Mouse (Mus musculus) megakaryocyte, adult 5-6 weeks (primary cell): ENCODE measurements around the gene Nol8. TPM values are rescaled to one million over a fixed set of nuclear protein-coding genes. Genes with fewer than 3 reads are reported as not detected.

Source experiments
- ATAC-seq: 2 replicates; pipeline ENCODE4 v1.8.0; 2016; ENCODE audit warnings: mild to moderate bottlenecking, inconsistent platforms; ENCODE audit not compliant: poor library complexity, severe bottlenecking
- total RNA-seq, 2 experiments: library from RNA; stranded (forward) in 1 of 2; stranded (reverse) in 1 of 2; fragments of 153-499, 151-499 nt in 1 of 2; fragments of 221-1000, 200-1000 nt in 1 of 2; gene quantifications; 2 replicates each; pipeline versions ENCODE4 v1.2.3 to v1.2.4; 2015 to 2017

The Nol8 gene
- total RNA-seq, 2 experiments from 2014 or later: 16.6 to 18.0 TPM

DNA sequence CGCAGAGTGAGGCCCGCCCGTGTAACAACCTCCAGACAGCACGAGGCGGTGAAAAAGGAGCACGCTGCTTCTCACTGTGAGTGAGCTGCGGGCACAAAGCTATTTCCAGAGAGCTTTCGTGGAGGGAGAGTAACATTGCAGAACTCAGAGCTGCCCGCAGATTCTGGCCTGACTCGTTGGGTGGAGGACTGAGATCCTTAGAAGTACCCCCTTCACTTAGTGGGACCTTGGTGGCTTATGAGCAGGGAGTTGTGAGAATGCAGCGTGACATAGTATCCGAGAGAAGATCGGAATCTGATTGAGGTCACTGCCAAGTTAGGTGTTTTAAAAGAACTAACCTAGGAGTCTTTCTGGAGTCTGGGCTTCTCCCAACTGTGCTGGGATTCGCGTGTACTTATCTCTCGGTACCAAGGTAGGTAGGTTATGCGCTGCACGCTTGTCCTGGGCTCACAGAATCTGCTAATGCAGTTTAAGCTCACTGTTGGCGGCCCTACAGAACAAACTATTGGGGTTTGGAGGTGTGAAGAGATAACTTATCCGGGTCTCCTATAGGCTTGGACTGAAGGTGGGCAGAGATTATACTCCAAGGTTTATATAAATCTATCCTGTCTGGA lies 29.5 kb downstream of the Nol8 start:
- no peak; the same call in 1 of the 2 replicates for ATAC-seq

DNA sequence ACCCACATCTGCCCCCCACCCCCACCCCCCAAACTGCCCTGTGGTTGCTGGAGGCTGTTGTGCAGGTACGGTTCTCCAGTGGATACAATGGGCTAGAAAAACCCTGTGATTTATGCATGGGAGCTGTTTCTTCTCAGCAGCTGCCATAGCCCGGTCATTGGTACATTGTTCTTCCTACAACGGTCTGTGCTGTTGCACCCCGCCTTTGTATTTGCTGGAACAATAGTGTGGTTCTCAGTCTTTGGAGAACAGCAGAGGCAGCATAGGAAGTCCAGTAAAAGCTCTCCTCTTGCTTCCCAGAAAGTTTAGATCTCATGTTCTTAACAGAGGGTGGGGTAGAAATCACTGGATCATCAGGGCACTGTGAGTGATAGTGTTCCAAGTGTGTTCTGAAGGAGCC lies 31.4 kb downstream of the Nol8 start:
- ATAC-seq: no peak

DNA sequence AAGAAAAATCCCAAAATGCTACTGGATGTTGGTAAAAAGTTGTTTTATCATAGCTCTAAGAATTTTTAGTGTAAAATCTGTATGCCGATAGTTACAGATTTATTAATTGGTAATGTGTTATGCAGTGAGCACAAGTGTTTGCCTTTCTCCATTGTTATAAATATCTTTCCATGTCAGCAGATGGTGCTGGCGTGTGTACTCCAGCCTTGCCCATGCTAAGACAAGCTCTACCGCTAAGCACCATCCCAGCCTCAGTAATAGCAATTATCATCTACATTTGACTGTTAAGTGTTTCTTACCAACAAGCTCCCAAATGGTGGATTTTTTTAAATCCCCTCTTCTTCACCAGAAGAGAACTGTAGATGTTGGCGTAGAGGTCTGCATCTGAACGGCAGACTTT lies 38.2 kb downstream of the Nol8 start:
- no peak for ATAC-seq

DNA sequence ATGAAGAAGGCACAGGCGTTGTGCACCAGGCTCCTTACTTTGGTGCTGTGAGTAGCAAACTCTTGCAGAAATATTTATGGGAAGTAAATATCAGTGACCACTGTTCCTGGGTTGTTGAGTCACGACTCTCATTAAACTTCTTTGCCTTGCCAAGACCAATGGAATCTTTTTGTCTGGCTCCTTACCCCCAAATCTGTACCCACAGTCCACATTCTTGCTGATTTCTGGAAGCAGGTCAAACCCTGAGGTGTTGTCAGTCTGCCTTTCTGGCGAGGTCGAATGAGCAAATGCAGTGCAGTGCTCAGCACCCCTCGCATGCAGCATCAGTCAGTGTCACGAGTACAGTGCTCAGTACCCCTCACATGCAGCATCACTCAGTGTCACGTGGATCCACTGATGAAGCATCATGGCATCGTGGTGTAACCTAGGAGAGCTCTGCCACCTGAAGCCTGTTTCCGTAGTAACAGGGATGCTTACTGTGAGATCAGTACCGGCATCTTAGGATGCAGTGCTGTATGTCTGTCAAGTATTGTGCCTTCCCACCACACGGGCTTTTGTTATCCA lies 50.4 kb downstream of the Nol8 start:
- ATAC-seq: no peak

DNA sequence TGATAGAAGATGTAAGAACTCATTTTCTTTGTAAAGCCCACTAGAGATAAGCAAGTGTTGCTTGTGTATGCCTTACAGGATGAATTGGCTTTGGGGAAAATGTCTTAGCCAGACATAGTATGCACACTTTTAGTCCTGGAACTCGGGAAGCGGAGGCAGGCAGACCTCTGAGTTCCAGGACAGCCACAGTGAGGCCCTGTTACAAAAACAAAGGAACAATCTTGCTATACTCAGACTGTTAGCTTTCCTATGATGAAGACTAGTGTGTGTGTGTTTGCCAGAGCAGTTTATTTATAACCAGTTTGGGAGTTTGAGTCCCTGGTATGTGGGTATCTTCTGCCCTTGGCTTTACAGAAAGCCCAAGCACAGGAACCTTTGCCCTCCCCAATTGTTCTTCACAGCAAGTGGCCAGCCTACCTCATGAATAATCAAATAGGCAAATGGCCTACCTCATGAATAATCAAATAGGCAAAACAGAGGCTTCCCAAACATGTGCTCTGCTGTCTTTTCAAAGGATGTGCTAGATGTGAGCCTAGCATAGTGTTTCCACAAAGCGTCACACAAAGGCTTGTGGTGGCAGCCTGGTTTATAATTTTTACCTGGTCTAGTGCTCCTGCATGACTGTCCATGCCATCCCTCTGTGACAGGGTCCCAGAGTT lies 53.3 kb downstream of the Nol8 start:
- ATAC-seq: no peak

DNA sequence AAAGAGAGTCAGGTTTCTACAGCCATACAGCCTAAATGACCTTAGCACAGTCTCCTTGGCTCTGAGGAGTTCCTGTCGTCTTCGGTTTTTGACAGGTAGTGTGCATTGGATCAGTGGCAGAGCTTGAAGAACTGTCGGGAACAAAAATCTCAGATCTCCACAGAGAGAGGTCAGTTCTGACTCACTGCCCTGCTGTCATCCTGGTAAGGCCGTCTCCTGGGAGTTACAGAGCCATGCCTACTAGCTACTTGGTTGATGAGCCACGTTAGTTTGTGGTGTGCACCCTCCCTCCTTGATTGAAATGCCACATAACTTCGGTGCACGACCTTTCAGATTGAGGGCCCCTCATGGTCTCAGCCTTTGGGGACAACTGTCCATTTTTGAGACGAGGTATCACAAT lies 55.4 kb downstream of the Nol8 start:
- ATAC-seq: no peak

DNA sequence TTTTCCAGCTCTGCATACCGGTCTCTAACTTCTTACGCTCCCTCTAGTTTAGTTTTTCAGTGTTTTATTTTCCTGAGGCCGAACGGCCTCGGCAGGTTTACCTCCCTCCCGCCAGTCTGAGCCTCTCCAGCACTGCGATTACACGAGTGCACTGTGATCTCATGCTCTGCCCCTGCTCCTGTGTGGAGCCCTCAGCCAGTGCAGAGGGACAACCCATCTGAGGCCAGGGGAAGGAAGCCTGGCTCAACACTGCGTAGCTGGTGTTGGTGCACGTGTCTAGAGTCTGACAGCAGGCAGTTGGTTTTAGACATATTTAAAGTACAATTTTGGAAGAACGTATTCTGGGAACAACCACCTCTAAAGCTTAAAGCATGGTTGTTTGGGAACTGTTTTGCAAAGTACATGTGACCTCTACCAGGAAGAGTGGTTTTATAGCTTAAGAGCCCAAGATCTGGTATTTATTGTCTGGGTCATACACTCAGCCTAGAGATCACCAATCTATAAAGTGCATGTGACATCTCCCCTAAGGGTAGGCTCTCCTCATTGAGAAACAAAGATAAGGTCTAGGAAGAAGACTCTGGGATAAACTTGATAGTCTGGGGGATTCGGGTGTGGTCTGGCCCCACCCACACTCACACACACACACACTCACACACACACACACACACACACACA lies 59.3 kb downstream of the Nol8 start:
- no peak for ATAC-seq

DNA sequence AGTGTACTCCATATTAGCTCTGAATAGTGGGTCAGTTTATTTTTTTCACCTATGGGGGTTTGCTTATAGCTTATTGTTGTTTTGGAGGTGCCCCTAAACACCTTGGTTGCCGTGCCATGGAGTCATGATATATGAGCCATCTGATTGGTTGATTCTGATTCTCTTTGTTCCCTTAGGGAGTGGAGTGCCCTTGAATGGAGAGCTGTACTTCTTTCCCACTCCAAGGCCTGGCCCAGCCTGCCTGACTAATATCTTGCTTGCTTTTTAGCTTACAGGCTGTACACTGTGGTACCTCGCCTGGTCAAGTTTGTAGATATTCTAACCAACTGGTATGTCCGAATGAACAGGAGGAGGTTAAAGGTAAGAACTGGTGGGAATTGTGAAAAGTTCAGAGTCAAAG lies 66.4 kb downstream of the Nol8 start:
- ATAC-seq: no peak

Other genes with a start within 250 kb of the Nol8 start
- 2.5 and 3.1 TPM in 2 replicates for gene Ippk, start 231.8 kb upstream of the Nol8 start, total RNA-seq (2015)
- gene Ippk, start 231.8 kb upstream of the Nol8 start, total RNA-seq (2017): 5.9 and 7.4 TPM in 2 replicates
- gene Tes3-ps, start 159.8 kb upstream of the Nol8 start, total RNA-seq (2015): 0.71 and 1.1 TPM in 2 replicates
- gene Tes3-ps, start 159.8 kb upstream of the Nol8 start, total RNA-seq (2017): 1.8 and 3.9 TPM in 2 replicates
- gene Ecm2, start 148.3 kb upstream of the Nol8 start, total RNA-seq (2015): not detected in 2 replicates
- gene Ecm2, start 148.3 kb upstream of the Nol8 start, total RNA-seq (2017): 0.07 TPM in 1 of 2 replicates, not detected in the other
- gene Aspn, start 108.6 kb upstream of the Nol8 start, total RNA-seq (2015): not detected in 2 replicates
- gene Aspn, start 108.6 kb upstream of the Nol8 start, total RNA-seq (2017): not detected in 2 replicates
- gene Omd, start 70.6 kb upstream of the Nol8 start, total RNA-seq (2015): not detected in 2 replicates
- not detected in 2 replicates for gene Omd, start 70.6 kb upstream of the Nol8 start, total RNA-seq (2017)
- gene Ogn, start 45.0 kb upstream of the Nol8 start, total RNA-seq (2015): 0.07 and 0.40 TPM in 2 replicates
- 0.15 and 0.77 TPM in 2 replicates for gene Ogn, start 45.0 kb upstream of the Nol8 start, total RNA-seq (2017)
- 21.0 and 23.3 TPM in 2 replicates for gene Cenpp, start 293 bp upstream of the Nol8 start, total RNA-seq (2015)
- gene Cenpp, start 293 bp upstream of the Nol8 start, total RNA-seq (2017): 16.5 and 18.7 TPM in 2 replicates
- gene Iars, start 29.0 kb downstream of the Nol8 start, total RNA-seq (2015): 29.0 and 31.8 TPM in 2 replicates
- 31.5 and 33.1 TPM in 2 replicates for gene Iars, start 29.0 kb downstream of the Nol8 start, total RNA-seq (2017)
- gene Gm30302, start 145.9 kb downstream of the Nol8 start, total RNA-seq (2015): not detected in 2 replicates
- gene Gm30302, start 145.9 kb downstream of the Nol8 start, total RNA-seq (2017): not detected in 2 replicates